Mouse (Mus musculus) gastrocnemius, postnatal 36 days (tissue): ENCODE measurements around the gene Rbfox3. TPM values are rescaled to one million over a fixed set of nuclear protein-coding genes. Genes with fewer than 3 reads are reported as not detected.

Experiments
- DNase-seq, 2 experiments: peaks; one replicate each; pipeline ENCODE4 v3.0.0; 2022
- intact Hi-C: fragments of 180-260 bp; cut with DNase I; formaldehyde crosslinking; loops from one replicate; pipeline ENCODE4 v1.15.1; 2025
- total RNA-seq, 2 experiments: library from RNA; stranded (reverse); gene quantifications; 2 replicates each; pipeline ENCODE4 v1.2.3; 2021

The Rbfox3 gene
- total RNA-seq, 2 experiments from 2014 or later, result 0.37 TPM; not detected in 1

- intact Hi-C loops, result no loop called here
- no peak for DNase-seq
Observed at GRCm38 (mm10) chr11:118684665-118685064, 226.7 kb downstream of the Rbfox3 start.

DNA sequence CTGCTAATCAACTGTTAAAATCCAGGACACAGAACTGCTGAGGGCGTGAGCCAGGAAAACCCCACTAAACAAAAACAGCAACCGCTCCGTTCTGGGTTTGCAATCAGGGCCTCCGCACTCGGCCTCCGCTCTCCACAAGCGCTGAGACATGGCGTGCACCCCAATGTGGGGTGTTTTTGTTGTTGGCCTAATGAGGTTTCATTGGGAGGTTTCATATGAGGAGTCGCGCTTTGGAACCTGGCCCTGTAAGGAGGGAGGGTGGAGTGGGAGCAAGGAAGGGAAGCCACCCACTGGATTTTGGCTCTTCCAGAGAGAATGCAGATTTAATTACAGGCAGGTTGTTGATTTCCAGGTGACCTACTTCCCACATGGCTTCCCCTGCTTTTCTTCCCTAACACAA, 230.7 kb downstream of the Rbfox3 start:
- intact Hi-C loops, result no loop called here
- DNase-seq, result no peak

DNA sequence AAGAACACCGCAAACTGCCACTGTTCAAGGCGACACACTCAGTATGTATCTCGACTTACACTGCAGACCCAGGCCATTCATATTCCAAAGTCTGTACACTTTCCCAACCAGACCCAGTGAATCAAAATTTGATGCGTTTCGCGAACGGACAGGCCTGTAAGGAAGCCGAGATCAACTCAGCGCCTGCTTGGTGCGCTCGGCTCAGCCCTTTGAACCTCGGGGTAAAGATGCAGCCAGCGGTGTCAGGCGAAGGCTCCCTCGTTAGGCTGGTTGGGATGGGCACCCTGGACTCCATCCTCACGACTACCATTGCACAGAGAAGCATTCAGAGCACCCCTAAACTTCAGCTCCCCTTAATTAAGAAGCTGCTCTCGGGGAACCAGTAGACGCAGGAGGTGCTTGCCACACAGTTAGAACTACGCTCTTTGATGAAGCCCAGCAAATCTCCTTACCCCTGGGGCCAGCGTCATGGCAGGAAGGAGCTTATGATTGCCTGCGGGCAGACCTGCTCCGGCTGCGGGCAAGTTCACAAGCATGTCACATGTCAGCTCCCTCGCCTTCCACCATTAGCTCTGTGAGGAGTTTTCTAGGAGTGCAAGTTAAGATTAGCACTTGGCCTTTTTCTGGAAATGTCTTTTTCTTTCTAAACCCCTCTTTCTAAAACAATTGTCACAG, 231.5 kb downstream of the Rbfox3 start:
- intact Hi-C loops, result no loop called here
- no peak for DNase-seq

DNA sequence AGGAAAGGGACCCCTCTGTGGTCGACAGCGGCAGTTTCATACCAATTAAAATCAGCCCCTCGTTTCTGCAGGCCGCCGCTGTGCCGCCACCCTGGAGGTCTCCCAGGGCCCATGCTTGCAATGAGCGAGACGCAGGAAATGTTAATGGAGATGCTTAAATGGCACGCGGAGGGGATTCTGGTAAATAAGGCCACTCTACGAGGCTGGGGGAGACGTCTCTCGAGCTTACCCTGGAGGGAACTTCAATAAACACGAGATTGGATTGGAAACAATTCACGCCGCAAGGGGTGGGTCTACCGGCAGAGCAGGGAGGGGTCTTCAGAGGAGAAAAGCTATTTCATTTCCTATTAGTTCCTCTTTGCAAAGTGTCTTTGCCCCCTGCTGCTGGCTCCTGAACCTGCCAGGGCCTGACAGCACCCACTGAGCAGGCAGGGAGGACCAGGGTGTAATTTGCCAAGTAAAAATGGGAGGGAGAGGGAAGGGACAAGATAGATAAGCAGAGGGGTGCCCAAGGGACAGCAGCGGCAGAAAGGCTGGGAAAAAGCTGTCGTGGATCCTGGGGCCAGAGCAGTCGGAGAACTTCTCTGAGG, 232.8 kb downstream of the Rbfox3 start:
- intact Hi-C loops, result no loop called here
- no peak for DNase-seq

GRCm38 (mm10) chr11:118677277-118677676, 234.1 kb downstream of the Rbfox3 start:
- DNase-seq, result no peak
- intact Hi-C loops, result no loop called here

DNA sequence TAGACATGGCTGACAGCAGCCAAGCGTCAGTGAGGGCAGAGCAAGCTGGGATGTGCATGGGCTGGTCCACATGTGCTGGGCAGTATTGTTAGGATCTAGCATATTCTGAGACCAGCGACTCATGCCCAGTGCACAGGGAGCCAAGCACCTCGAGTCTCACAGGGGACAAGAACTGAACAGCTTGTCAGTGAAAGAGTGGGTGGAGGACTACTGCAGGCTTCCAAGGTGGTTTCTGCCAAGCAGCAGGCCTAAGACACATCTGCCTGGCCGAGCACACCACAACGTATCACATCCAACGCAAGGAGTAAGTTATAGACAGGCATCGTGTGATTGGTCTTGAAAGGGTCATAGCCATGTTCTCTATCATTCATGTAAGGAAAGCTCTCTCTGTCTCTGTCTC, 235.0 kb downstream of the Rbfox3 start:
- intact Hi-C loops, result no loop called here
- DNase-seq, result no peak

DNA sequence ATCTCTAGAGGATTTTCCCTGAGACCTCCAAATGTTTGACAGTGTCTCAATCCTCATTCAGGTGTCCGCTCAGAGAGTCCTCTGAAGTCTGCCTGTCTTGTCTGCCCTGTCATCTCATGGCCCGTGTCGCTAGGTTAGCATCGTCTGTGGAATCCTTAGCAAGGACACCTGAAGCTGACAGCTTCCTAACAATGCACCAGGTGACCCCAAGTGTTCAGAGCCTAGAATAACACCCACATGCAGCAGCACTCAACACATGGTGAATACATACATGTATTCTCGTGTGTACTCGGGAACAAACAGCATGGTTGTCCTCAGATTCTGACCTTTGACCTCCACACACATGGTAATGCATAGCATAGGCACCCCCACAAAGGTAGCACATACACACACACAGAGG, 239.4 kb downstream of the Rbfox3 start:
- intact Hi-C loops, result no loop called here
- no peak for DNase-seq

GRCm38 (mm10) chr11:118671216-118671615, 240.2 kb downstream of the Rbfox3 start:
- no peak for DNase-seq
- intact Hi-C loops, result no loop called here

GRCm38 (mm10) chr11:118669820-118670219, 241.6 kb downstream of the Rbfox3 start:
- peak; percentile 9 to 27 for DNase-seq
- intact Hi-C loops, result no loop called here

- DNase-seq, result no peak
- intact Hi-C loops, result no loop called here
Observed at GRCm38 (mm10) chr11:118668351-118668750, 243.0 kb downstream of the Rbfox3 start.

DNA sequence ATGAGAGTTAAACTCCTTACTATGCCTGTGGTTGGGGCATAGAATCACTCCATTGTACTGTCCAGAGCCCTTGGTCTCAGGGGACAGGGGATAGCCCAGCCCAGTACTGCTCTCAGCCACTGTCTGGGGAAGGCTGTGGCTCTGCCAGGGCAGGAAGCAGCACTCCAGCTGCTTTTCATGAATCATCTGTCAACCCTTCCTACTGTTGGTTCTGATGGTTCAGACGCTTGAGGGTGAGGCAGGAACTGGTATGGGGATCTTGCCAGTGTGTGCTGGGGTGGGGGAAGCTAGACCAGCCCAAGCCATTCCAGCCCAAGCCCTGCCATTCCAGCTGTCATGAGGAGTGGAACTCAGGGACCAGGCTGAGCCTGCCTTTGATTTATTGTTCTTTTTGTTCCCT, 243.5 kb downstream of the Rbfox3 start:
- intact Hi-C loops, result no loop called here
- no peak for DNase-seq

GRCm38 (mm10) chr11:118666172-118666571, 245.2 kb downstream of the Rbfox3 start:
- no peak for DNase-seq
- intact Hi-C loops, result no loop called here

DNA sequence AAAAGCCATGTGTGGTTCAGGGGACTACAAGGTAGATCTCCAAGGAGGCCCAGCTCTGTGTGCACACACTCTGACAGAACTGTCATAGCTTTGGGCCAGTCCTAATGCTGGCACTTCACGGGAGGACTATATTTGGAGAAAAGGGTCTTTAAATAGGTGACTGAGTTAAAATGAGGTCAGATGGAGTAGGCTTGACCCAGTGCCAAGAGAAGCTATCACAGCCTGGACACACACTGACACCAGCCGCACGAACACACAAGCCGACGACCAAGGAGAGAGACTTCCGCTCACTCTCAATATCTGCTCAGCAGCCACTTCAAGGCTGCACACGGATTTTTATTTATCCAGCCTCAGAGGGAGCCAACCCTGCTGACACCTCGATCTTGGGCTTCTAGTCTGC, 248.1 kb downstream of the Rbfox3 start:
- DNase-seq, result no peak
- intact Hi-C loops, result no loop called here

DNA sequence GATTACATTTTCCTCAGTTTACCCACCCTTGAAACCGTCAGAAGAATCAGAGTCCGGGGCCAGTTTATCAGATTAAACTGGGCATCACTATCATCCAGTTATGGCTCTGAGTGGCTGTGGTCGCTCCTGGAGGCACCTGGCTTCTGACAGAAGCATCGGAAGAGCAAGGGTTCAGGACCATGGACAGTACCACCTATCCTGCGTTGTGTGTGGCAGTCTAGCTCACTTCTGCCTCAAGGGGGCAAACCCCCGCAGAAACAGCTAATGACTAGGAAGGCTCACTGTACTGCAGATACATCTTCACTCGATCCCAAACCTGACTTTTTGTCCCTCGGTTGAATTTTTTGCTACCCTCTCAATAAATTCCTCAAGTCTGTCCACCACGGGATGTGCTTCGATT, 252.1 kb downstream of the Rbfox3 start:
- intact Hi-C loops, result no loop called here
- DNase-seq, result no peak

DNA sequence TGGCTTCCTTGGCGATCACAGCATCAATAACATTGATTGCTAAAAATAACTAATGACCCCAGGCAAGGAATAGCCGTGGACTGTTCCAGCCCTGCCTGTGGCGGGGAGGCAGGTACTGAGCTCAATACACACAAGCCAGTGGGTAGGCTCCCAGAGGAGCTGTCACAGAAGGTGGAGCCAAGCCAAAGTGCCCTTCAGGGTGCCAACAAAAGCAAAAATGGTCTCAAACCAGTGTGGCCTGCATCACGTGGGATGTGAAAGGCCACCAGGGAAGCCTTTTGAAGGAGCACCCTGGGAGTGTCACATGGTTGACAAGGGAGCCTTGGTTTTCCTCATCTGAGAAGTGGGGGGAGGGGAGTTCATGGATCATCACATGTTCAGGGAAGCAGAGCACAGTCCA, 255.6 kb downstream of the Rbfox3 start:
- no peak for DNase-seq
- intact Hi-C loops, result no loop called here

GRCm38 (mm10) chr11:118653521-118654318, 257.7 kb downstream of the Rbfox3 start:
- no peak for DNase-seq
- intact Hi-C loops, result no loop called here

GRCm38 (mm10) chr11:118652401-118653240, 258.8 kb downstream of the Rbfox3 start:
- no peak for DNase-seq
- intact Hi-C loops, result no loop called here

DNA sequence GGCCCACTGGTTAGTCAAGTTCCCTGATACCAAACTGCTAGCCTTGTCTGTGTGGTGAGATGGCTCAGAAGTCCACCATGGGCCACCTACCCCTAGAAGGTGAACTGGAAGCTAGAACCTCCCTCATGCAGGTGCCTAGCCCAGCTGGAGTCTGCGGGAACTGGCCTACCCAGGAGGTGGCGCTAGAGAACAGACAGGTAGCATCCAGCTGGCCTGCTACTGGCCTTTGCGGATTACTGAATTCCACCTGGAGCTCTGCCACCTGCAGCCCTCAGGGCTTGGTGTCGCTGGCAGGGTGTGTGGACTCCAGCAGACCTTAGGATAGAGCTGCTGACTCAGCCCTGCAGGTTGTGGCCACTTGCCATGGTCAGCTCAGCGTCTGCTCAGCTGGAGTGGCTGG, 263.0 kb downstream of the Rbfox3 start:
- intact Hi-C loops, result loop anchor here (2.0 kb wide), 1 partner anchor 92 kb away; no protein-coding TSS in a partner anchor
- DNase-seq, result peak; percentile 32 to 35

- intact Hi-C loops, result no loop called here
Observed at GRCm38 (mm10) chr11:118646864-118647263, 264.5 kb downstream of the Rbfox3 start.

GRCm38 (mm10) chr11:118645158-118645557, 266.2 kb downstream of the Rbfox3 start:
- no peak for DNase-seq
- intact Hi-C loops, result no loop called here

More at GRCm38 (mm10) chr11:118646864-118647263, 264.5 kb downstream of the Rbfox3 start:
- no peak for DNase-seq

- DNase-seq, result no peak
- intact Hi-C loops, result no loop called here
Observed at GRCm38 (mm10) chr11:118640706-118641105, 270.7 kb downstream of the Rbfox3 start.
